Mouse (Mus musculus) olfactory bulb, adult 2 months (tissue): ENCODE measurements around the gene Dnajb13. TPM values are rescaled to one million over a fixed set of nuclear protein-coding genes. Genes with fewer than 3 reads are reported as not detected.
A peak's percentile ranks its signal among the peaks of the same experiment; 100 is the strongest.

ENCODE experiments used
- H3K27ac ChIP-seq: fragments of 200-500 bp; 2 replicates; pipeline ENCODE4 v1.5.1; 2012; ENCODE audit warnings: low read depth, low read length; ENCODE audit not compliant: insufficient read depth
- H3K4me1 ChIP-seq: fragments of 200-500 bp; 2 replicates; pipeline ENCODE4 v1.6.1; 2012; ENCODE audit warnings: low read length; ENCODE audit not compliant: control insufficient read depth, insufficient read depth
- H3K4me3 ChIP-seq: fragments of 200-500 bp; 2 replicates; pipeline ENCODE4 v1.5.1; 2012; ENCODE audit warnings: mild to moderate bottlenecking, low read depth, low read length, moderate library complexity; ENCODE audit not compliant: insufficient read depth
- CTCF ChIP-seq: fragments of 200-500 bp; IDR thresholded peaks from 2 replicates; pipeline ENCODE4 v1.5.1; 2012; ENCODE audit warnings: low read depth, mild to moderate bottlenecking, low read length, moderate library complexity; ENCODE audit not compliant: insufficient read depth
- POLR2A ChIP-seq: fragments of 200-500 bp; IDR thresholded peaks from 2 replicates; pipeline ENCODE4 v1.6.1; 2012; ENCODE audit warnings: mild to moderate bottlenecking, low read depth, low read length, moderate library complexity; ENCODE audit not compliant: insufficient read depth
- WGBS: fragments of 180-500 bp; shearing (Covaris S2); methylation state at CpG from one replicate; pipeline ENCODE4 v1.1.7; 2018; 5-methylcytosine and 5-hydroxymethylcytosine counted together
- polyA plus RNA-seq: library from polyadenylated mRNA; stranded (reverse); fragments of >200 nt; gene quantifications from 2 replicates; pipeline ENCODE4 v1.2.4, GENCODE M21; 2012; ENCODE audit warnings: low replicate concordance; ENCODE audit not compliant: missing spikeins, insufficient read depth, insufficient read length

Gene Dnajb13
- polyA plus RNA-seq, 1 experiment = not detected

GRCm38 (mm10) chr7:100520663-100521285 is 6.0 kb upstream of the Dnajb13 start:
- H3K27ac ChIP-seq = no peak overlapping the region
- TF ChIP-seq POLR2A (no peak), CTCF (peak; percentile 88)

GRCm38 (mm10) chr7:100520204-100520603 is 5.4 kb upstream of the Dnajb13 start:
- no peaks in the 10 kb centered on the region for H3K4me1 ChIP-seq
- TF ChIP-seq POLR2A (no peak), CTCF (no peak)
- no peak overlapping the region for H3K4me3 ChIP-seq
- H3K27ac ChIP-seq = no peak overlapping the region
- WGBS = 71% methylated on average over 7 of the region's 7 CpGs

More at GRCm38 (mm10) chr7:100520663-100521285, 6.0 kb upstream of the Dnajb13 start:
- WGBS = 20% methylated on average over 10 of the region's 10 CpGs
- H3K4me3 ChIP-seq = no peak overlapping the region
- H3K4me1 ChIP-seq = no peaks in the 10 kb centered on the region

- H3K27ac ChIP-seq = no peak overlapping the region
- TF ChIP-seq CTCF (no peak), POLR2A (no peak)
- H3K4me1 ChIP-seq = no peaks in the 10 kb centered on the region
- H3K4me3 ChIP-seq = no peak overlapping the region
- 88% methylated on average over 8 of the region's 8 CpGs for WGBS
These were observed 3.2 kb downstream of the Dnajb13 start for GRCm38 (mm10) chr7:100511602-100512001.

GRCm38 (mm10) chr7:100508670-100509069 is 6.1 kb downstream of the Dnajb13 start:
- WGBS = 90% methylated on average over 3 of the region's 3 CpGs
- no peak overlapping the region for H3K27ac ChIP-seq
- H3K4me3 ChIP-seq = no peak overlapping the region
- no peaks in the 10 kb centered on the region for H3K4me1 ChIP-seq
- TF ChIP-seq POLR2A = no peak
- TF ChIP-seq CTCF = no peak

- 77% methylated on average over 4 of the region's 4 CpGs for WGBS
- no peak for TF ChIP-seq CTCF
- no peak for TF ChIP-seq POLR2A
- Histone ChIP-seq H3K4me1 (no peaks in the 10 kb centered on the region; the same call in 1 of the 2 replicates), H3K4me3 (no peak overlapping the region), H3K27ac (no peak overlapping the region)
These were observed 8.3 kb downstream of the Dnajb13 start for GRCm38 (mm10) chr7:100506494-100506893.

- Histone ChIP-seq H3K4me3 (no peak overlapping the region), H3K27ac (no peak overlapping the region), H3K4me1 (no peaks in the 10 kb centered on the region; the same call in 1 of the 2 replicates)
- WGBS = 87% methylated on average over 13 of the region's 13 CpGs
- no peak for TF ChIP-seq POLR2A
- TF ChIP-seq CTCF = no peak
These were observed 9.8 kb downstream of the Dnajb13 start for GRCm38 (mm10) chr7:100504740-100505487.

- 91% methylated on average over 5 of the region's 5 CpGs for WGBS
- no peak overlapping the region for H3K27ac ChIP-seq
- TF ChIP-seq CTCF (no peak), POLR2A (no peak)
- no peaks in the 10 kb centered on the region; the same call in 1 of the 2 replicates for H3K4me1 ChIP-seq
- H3K4me3 ChIP-seq = no peak overlapping the region
These were observed 11.7 kb downstream of the Dnajb13 start for GRCm38 (mm10) chr7:100503076-100503475.

- no peaks in the 10 kb centered on the region; the same call in 1 of the 2 replicates for H3K4me1 ChIP-seq
- H3K4me3 ChIP-seq = no peak overlapping the region
- no peak overlapping the region for H3K27ac ChIP-seq
- whole genome bisulfite sequencing = 88% methylated on average over 7 of the region's 7 CpGs
- TF ChIP-seq POLR2A (no peak), CTCF (no peak)
These were observed 12.3 kb downstream of the Dnajb13 start for GRCm38 (mm10) chr7:100502374-100502922.

- H3K4me3 ChIP-seq = no peak overlapping the region
- H3K27ac ChIP-seq = no peak overlapping the region
- 69% methylated on average over 2 of the region's 2 CpGs for WGBS
- TF ChIP-seq CTCF = no peak
- TF ChIP-seq POLR2A = no peak
- H3K4me1 ChIP-seq = no peaks in the 10 kb centered on the region; the same call in 1 of the 2 replicates
These were observed 12.9 kb downstream of the Dnajb13 start for GRCm38 (mm10) chr7:100501844-100502373.
